Mouse (Mus musculus) brain, adult 2 months (tissue): ENCODE measurements around the gene Rab11fip4.

Experiments used
- DNase-seq: peaks from one replicate; pipeline ENCODE4 v3.0.0; 2011; ENCODE audit warnings: low read depth, low spot score

Rab11fip4 gene

DNA sequence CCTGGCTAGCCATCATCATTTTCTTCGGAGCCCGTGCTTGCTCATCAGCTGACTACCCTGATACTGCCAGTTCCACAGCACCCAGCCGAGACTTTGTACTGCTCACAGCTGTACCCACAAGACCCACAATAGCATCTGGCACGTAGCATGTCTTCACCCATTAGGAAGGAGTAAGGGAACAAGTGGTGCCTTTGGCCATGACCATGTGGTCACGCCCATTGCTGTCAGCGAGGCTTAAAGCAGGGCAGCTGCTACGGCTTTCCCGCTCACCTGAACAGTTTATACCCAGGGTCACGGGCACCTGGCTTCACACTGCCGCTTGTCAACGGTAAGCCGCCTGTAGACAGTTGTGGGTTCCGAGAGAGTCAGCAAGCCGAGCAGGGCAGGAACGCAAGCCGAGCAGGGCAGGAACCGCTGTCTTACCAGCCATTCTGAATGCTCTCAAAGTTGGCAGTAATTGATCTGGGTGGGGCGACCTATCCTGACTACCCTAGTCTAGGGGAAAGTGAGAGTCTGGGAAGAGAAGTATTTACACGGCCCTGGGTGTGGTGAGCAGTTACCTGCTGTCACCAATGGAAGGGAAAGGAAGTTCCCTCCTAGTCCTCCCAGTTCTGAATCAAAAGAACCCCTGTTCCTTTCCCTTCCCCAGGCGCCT lies 62.0 kb downstream of the Rab11fip4 start:
- DNase-seq, result no peak

DNA sequence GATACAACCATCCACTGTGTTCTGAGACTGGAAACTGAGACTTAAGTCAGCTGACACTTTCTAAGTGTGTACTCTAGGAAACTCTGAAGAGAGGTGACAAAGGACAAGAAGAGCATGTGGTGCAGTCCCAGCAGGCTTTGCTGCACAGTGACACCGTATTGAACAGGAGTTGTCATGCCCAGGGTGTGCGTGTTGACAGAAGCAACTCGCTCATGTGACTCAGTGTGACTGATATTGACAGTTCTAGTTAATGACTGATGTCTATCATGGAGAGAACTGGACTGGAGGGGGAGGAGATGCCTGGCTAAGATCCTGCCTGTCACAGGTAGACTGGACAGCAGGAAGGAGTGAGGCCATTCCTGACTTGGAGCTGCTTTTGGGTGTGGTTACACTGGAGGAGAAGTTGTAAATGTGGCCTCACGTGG lies 63.4 kb downstream of the Rab11fip4 start:
- no peak for DNase-seq

DNA sequence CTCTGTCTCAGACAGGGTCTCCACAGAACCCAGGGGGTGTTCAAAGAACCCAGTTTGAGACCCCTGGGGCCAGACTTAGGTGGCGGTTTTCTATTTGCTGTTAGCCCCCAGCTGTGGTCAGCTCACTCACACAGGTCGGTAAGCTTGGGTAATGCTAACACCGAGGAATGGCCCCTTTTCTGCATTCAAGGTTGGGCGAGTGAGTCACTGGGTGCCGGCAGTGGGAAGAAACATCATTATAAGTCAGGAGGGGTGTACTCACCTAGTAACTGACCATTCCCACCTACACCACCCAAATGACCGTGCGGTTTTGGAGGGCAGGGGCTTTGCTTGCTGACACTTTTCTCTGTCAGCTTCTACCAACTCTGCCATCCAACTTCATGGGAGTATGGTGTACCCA lies 64.6 kb downstream of the Rab11fip4 start:
- DNase-seq, result no peak

DNA sequence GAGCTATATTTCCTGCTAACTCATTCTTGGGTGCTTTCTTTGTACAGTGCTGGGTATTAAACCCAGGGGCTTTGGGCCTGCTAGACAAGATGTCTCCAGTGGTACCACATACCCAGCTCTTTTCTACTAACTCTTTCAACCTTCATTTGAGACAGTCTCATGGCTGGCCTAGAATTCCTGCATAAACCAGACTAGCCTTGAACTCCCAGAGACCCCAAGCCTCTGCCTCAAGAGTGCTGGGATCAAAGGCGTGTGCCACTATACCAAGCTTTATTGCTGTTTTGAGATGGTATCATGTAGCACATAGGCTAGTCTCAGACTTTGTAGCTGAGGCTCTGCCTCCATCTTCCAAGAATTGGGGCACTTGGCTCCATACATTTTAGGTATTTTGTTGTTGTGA lies 65.5 kb downstream of the Rab11fip4 start:
- DNase-seq, result no peak

DNA sequence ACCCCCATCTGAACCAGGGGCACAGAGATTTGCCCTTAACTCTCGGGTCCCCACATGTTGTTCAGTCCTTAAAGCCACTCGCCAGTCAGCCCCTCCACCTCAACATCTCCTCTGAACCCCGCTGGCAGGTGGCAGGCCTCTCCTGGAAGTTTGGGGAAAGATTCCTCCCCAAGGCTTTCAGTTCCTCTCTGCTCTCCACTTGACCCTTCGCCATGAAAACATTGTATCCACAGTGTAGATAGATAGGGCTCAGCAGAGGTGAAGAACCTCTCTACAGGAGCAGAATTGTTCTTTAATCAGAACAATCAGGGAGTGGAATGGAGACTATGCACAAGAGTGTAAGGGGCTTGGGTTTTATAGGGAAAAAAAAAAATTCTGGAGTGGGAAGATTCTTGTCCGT lies 66.0 kb downstream of the Rab11fip4 start:
- DNase-seq, result no peak

DNA sequence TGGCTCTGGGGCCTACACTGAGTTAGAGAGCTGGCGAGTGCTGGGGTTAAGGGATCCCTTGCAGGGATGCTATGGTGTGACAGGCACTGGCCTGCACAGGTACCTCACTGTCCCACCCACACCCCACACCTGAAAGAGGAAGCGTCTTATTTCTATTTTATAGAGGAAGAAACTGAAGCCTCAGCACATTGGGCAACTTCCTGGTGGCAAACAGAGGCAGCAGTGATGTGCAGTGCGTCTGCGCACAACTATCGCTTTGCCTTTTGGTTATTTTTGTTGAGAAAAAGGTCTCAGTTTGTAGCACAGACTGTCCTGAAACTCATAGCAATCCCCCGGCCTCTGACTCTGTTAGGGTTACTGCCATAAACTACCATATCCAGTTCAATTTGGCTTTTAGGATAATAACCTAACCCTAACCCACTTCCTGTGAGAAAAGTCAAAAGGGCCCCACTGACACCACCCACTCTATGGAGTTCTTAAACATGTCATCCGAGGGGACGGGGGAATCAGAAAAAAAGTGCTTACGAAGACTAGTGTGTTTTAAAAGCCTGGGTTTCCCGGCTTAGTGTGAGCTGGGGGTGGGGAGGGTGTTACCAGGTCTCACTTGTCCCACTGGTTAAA lies 67.3 kb downstream of the Rab11fip4 start:
- no peak for DNase-seq

DNA sequence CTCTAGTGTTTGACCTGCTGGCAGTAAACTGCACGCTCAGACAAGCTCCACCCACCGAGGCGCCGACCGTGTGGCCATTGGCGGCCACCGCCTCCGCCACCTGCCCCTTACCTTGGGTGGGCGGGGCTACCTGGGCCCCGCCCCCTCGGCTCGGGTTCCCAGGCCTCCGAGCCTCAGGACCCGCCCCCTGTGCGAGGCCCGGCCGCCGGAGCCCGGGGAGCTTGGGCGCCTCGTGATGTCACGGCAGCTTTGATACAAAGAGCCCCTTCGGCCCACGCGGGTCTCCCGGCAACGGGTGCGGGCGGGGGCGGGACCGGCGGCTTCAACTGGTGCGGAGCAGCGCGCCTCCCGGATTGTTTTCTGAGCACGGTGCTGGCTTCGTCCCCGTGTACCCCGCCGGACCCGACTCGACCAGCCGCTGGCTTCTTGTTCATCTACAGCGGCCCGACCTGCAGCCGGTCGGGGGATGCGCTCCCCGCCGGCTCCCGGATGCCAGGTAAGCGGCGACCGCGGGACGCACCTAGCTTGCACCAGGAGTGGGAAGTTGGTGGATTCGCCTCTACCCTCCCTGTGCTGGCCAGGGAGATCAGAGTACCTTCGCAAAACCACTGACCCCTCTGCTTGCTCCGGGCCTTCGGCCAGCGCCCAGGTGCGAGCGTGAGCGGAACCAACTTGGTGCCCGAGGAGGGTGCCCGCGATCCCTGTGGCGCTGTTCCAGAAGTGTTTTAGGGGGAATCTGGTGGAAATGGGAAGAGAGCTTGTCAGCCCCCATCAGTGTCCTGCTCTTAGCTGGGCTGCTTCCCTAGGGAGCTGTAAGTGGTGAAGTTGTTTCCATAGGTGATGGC lies 69.6 kb downstream of the Rab11fip4 start:
- DNase-seq, result peak; percentile 77

DNA sequence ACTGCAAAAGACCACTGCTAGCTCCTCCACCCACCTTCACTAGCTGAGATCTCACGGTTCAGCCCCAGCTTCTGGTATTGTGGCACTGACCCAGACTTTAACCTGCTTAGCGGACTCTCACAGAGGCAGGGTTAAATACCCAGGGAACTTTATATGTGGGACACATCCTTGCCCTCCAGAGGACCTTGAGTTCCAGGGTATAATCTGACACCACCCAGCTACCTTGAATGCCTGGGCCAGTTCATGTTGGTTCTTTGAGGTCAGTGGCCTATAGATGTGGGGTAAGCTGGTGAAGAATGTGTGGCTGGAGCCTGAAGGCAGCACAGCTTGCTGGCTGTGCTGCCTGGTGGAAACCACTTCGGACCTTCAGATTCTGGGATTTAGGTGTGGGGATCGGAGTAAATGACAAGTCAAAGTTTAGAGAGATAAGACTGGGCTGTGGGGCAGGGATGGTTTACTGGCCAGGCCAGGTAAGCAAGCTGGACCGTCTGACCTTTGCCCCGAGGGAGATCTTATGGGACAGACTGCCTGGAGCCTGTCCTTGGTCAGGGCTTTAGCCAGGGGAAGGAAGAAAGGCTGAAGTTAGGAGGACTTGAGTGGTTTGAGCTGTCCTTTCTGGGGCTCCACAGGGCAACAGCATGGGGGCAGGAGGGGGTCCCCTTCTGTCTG lies 71.0 kb downstream of the Rab11fip4 start:
- no peak for DNase-seq

DNA sequence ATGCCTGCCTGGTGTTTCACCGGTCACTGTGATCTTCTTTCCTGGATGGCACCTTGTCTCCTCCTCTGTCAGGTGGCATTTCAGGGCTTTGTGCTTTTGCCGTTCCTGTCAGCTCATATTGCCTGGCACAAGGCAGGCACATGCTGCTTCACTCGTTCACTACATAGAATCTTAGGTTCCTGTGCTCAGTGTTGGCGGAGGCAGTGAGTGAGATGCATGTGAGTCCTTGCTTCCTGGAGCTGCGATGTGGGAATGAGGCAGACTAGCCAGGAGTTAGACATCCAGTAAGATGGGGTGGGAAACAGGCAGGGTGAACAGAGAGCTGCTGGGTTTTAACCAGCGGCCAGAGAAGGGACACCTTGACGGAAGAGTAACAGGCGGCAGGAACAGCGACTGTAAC lies 72.1 kb downstream of the Rab11fip4 start:
- DNase-seq, result peak; percentile 76

DNA sequence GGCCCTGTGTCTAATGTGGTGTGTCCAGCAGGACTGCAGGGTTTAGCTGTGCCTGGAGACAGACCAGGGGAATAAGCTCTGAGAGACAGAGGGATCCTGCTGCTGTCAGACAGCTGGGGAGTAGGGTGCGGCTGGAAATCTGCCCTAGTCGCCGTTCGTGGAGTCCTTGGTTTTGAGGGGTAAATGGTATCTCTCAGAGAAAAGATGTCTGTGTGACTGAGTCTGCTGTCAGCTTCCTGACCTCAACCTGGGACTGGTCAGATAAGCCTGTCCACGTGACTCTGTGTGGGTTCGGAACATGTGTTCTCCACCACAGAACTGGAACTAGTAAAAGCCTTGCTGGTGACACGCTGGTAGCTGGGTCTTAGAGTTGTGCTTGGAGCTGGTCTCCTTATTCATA lies 72.6 kb downstream of the Rab11fip4 start:
- DNase-seq, result no peak

DNA sequence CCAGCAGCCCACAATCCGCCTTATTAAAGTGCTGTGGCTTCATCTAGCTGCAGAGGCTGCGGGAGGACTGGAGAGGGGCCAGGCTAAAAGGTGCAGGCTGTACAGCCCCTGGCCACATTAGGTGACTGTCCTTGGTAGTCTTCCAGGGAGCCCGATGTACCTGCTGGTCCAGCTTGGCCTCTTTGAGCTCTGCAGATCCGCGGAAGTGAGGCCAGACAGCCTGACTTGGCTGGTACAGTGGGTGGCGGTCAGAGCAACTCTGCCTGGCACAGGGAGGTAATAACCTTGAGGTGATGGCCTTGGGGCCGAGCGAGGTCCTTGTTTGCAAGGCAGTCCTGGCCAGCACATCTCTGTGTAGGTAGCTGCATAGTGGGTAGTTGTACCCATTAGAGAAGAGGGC lies 75.5 kb downstream of the Rab11fip4 start:
- peak; percentile 80 for DNase-seq

DNA sequence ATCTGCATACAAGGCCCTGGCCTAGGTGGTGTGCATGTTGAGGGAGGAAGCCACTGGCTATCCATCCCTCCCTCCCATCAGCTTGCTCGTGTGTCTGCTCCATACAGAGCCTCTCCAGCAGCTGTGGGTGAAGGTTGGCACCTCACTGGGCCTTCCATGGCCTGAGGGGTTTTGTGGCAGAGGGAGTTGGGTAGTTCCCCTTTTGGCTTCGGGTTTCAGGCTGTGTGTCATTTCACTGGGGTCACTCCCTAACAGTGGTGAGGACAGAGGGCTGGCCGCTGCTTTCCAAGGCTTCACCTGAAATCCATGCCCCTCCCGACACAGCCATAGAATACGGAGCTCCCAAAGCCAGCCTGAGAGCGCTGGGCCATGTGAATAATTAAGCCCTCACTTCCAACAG lies 78.2 kb downstream of the Rab11fip4 start:
- no peak for DNase-seq

DNA sequence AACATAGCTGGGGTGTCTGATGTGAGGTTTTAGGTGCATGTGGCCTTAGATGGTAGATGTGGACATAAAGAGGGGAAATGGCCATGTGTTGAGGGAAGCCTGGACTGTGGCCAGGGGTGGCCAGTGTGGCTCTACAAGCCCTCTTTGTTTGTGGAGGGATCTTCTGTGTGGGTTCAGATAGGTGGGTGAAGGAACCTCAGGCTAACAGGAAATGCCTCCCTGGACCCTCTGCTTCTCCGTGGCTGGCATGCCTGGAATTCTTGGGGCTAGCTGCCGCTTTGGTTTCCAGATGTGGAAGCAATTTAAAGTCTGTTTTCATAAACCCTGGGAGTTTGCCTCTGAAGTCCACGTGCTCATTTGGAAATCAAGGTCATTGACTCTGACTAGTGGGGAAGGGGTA lies 78.9 kb downstream of the Rab11fip4 start:
- no peak for DNase-seq

DNA sequence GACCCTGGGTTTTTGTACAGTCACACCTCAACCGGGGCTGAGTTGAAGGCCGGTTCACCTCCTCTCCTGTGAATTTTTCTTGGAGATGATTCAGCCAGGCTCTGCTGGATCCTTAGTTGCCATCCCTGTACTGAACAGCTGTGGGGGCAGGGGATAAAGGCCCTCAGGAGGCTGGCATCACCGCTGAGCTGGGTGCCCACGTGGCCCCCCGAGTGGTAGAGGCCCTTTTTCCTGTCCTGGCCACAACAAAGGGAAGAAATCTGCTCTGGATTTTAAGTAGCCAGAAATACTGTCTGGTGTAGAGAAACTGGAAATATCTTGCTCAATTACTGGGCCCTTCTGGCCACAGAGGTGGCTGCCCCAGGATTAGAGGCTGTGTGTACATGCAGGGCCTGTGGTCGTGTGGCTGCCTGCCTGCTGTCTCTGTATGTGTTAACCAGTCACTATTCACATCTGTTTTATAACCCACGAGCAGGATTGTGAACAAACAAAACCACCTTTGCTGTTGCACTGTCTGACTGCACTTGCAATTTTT lies 79.5 kb downstream of the Rab11fip4 start:
- DNase-seq, result no peak

DNA sequence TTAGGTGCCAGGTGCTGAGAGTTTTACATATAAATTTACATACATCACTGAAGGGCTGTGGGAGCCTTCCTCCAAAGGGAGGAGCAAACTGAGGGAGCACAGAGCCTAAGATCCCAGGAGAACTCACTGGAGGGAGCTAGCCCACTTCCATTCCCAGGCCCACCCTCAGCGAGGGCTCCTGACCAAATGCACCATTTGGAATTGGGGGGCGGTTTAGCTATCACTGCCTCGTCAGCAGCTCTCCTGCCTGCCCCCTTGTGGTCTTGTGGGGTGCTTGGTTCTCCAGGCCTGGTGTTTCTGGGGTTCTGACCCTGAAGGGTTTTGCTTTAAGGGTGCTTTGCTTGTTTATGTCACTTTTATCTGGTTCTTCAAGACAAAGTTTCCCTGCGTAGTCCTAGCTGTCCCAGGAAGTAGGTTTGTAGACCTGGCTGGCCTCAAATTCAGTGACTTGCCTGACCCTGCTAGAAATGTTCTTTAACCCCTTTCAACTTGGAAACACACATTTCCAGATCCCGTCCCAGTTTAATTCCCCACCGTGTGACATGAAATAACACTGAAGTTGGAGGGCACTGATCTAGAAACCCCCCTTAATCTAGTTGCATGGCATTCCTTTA lies 80.8 kb downstream of the Rab11fip4 start:
- DNase-seq, result peak; percentile 62

DNA sequence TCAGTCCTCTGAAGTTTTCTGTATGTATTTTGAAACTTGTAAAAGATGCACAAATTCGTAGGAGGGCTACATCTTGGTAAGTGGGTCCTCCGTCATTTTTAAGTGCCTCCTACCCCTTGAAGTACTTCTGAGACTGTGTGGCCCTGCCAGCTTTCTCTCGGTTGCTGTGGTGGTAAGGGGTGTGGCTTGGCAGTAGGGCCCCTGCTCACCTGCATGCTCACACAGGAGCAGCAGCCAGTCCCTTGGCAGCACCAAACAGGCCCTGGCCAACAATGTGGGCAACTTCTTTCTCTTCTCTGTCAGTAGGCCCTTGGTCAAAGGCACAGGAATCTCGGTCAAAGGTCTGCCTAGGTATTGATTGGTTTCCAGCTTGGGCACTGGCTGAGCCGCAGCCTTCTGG lies 82.1 kb downstream of the Rab11fip4 start:
- DNase-seq, result peak; percentile 53

DNA sequence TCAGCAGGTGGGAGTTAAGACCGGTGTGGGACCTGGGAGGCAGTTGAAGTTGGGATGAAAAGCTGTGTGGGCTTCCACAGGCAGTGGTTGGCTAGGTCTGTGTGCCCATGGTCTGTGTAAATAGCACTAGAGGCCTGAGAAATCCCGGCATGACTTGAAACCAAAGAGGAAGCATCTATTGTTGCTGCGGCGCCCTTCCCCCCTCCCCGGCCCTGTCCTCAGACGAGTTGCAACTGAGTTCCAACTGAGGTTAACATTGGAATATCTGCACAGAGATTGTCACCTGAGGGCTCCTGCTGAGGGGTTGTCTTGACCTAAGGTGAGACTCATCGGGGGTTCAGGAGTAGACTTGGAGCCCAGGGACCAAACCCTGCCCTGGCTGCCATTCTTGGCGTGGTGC lies 82.7 kb downstream of the Rab11fip4 start:
- no peak for DNase-seq

DNA sequence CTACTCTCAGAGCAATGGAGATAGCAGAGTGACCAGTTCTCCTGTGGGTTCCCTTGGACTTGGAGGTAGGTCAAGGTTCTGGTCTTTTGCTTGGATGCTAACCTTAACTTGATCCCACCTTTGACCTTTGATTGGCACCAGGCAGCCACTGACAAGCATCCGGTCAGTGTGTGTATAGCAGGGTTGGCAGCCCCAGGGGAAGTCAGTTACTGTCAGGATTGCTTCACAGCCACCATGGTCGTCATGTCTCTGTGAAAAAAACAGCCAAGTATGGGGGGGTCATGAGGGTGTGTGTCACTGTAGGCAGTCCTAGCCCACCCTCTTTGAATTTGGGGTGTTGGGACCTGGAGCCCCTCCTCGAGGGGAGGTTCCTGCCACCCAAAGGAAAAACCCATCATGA lies 83.2 kb downstream of the Rab11fip4 start:
- no peak for DNase-seq

DNA sequence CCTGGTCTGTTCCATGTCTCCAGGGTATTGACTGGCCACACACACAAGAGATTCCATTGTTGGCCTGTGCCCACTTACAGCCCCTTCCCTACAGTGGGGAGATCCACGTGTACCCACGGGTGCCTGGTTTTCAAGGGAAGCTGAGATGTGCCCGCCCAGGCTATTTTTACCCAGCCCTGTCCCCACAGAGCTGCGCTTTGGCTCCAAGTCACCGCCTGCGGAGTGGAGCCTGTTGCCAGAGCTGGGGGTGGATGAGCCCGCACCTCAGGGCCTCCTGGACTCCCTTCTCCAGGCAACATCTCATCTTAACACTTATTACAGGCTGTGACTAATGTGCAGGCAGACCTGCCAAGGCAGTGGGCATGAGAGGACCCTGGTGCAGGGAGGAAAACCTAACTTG lies 83.6 kb downstream of the Rab11fip4 start:
- DNase-seq, result peak; percentile 93

DNA sequence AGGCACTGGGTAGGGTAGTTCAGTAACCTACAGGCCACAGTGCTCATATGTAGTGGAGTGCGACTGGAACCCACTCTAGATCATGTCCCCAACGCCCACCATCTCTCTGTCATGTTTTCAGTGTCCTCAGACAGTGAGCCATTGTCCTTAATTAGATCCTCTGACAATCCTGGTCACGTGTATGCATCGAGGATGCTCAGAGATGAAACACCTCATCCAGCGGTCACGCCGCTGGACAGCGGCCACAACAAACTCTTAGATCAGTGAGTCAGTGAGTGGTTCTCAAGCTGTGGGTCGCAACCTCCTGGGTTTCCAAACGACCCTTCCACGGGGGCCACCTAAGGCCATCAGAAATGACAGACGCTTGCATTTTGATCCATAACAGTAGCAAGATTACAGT lies 84.3 kb downstream of the Rab11fip4 start:
- DNase-seq, result no peak

DNA sequence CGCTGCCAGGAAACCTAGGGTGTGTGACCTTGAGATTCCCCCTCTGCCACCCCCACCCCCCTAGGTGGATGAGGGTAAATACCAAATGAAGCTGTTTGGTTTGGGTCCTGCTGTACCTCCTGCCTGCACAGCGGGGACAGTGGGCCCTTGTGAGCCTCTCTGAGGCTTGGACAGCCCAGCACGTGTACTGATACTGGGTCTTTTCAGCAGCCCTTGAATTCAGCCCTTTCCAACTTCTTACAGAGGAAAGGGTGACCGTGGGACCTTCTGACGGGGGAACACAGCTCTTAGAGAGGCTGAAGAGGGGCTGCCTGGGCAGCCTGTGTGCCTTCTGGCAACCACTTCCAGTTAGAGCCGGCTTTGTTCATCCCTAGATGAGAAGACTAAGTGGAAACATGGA lies 85.0 kb downstream of the Rab11fip4 start:
- no peak for DNase-seq
